Mouse (Mus musculus) small intestine, adult 10 weeks (tissue): ENCODE measurements around the gene Capn15. TPM values are rescaled to one million over a fixed set of nuclear protein-coding genes. Genes with fewer than 3 reads are reported as not detected.

Experiments used
- polyA plus RNA-seq: library from polyadenylated mRNA; stranded (reverse); fragments of 350-450 nt; fragmentation: Illumina TruSeq; extraction: RNeasy Lipid Tissue Mini Kit (QIAGEN cat#74804); gene quantifications from one replicate; pipeline ENCODE4 v1.2.3, GENCODE M21; 2014; ENCODE audit warnings: low replicate concordance

Capn15 gene
- 1.8 TPM for polyA plus RNA-seq

DNA sequence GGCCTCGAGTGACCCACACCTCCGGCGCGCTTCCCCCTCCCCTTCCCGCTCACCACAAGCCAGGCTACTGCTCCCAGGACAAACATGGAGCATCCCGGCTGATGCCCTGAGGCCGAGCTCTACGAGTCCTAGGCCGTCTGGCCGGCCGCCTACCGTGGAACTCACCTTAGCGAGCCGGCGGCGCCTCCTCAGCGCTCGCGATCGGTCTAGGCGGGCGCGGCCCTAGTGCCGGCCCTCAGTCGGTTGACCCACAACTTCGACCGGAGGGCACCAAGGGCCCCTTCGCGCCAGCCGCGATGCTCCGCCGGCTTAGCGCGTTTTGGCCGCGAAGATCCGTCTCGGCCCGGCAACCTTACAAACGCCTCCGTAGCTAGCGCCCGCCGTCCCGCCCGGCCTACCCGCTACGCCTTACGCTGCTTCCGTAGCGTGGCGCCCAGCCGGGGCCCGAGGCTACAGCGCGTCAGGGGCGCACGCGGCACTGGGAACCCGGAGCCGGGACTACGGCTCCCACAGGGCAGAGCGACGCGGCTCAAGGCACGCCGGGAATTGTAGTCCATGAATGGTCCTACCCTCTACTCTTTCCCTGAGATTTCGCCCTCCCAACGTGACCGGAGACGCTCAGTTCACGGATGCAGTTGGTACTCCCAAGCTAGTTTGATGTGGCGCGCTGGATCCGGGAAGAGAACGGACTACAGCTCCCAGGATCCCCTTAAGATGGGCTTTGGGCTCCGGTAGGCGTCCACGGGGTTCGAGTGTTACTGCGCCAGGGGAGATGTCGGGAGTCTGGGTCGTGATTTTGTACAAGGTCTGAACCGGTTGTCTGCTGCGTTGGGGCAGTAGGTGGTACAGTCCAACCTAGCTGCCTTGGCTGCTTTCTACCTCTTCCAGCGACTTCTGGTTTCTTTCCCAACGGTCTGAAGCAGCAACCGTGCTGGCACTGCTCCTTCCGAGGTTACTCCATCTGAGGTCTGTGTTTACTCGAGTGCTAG is at the start of gene Capn15:
Capn15 (minus strand) TSS at position 491 of the 989 bp plus-strand sequence.

DNA sequence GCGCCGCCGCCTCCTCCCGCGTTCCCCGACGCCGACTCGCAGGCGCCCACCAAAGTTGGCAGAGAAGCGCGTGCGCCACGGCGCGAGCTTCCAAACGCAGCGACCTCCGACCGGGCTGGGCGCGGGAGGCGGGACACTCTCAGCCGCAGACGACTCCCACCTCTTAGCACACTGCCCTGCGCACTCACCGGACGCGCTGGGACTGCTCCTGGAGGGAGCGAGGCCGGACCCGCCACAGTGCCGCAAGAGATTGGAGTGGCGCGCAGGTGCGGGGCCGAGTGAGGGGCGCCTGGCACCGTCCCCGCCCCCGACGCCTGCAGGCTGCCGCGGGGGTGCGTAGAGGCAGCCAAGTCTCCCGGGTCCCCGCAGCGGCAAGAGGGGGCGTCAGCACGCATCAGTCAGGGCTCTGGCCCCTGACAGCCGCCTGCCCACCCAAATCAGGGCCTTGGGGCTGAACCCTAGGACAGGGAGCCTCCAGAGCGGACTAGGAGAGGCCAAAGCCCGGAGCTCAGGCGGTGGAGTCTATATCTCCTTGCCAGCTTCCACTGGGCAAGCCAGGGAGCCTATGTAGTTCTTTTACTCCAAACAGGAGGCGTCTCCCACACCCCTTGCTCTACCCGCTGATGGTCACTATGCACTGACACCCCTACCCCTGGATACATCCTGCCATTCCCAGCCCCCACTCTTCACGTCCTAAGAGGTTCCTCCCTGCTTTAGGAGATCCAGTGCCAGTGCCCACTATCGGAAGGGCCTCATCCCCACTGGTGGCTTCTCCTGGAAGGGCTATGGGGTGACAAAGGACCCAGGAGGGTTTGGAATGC is 33.6 kb downstream of the Capn15 start, which contains the start of gene A930017K11Rik:
A930017K11Rik (minus strand) TSS at position 763 of the 821 bp plus-strand sequence.

DNA sequence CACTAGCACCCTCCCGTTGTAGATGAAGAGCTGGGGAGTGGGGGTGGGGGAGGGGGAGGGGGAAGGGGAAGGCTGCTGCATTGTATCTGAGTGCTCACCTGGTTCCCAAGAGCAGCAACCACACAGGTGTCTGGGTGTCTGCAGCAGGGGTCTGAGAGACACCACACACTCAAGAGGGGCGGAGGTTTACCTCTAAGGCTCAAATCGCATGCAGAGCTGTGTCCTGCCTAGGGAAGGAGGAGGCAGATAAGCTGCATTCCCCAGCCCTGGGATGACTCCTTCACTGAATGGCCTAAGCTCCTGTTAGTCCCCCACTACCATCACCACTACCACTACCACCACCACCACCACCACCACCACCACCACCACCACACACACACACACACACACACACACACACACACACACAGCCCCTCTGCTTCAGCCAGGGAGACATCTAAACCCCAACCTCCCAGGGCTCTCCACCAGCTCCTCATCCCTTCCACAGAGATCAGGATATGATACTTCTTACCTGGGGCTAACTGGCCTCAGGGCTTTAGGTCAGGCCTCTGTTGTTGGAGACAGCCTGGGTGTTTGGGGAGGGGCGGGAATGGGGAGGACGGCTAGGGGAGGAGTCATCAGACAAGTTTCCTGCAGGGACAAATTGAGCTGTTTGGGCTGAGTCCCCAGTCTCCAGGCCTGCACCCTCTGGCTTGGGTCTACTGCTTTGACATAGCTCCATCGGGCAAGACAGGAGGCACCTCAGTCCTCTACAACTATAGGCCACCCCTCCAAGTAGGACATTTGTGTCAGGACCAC is 41.0 kb downstream of the Capn15 start, which contains the start of the genes Pigq and Nhlrc4:
Pigq (minus strand) TSS at position 571 of the 798 bp plus-strand sequence.
Nhlrc4 (minus strand) TSS at position 596 of the 798 bp plus-strand sequence.

DNA sequence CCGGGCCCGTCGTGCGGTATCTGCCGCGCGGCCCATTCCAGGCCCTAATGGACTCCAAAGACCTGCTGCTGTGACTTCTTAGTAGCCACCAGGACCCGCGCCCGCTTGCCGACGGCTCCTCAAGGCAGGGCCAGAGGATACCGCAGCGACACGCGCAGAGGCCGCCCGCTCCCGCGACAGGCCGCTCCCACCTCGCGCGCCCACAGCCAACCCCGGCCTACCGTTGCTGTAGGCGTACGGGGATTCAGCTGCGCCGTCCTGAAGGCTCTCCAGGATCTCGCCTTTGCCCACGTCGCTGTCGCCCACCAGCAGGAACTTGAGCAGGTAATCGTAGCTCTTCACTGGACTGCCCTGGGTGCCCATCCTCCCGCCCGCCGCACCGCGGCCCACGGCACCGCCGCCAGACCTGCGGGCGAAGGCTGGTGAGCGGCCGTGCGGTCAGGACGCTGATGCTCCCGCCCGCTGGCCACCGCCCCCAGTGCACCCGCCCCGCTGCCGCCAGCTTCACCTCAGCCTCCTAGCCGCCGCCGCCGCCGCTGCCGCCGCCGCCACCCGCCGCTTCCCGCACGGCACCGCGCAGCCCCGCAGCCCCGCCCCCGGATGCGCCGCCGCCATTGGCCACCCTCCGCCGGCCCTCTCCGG is 66.3 kb downstream of the Capn15 start, which contains the start of gene Rab40c:
Rab40c (minus strand) TSS at position 584 of the 642 bp plus-strand sequence.

Other genes starting within 250 kb of the Capn15 start
- not detected for gene Mslnl, start 249.8 kb downstream of the Capn15 start, polyA plus RNA-seq
- gene Msln, start 231.4 kb downstream of the Capn15 start, polyA plus RNA-seq, result not detected
- gene Narfl, start 212.0 kb downstream of the Capn15 start, polyA plus RNA-seq, result 0.67 TPM
- not detected for gene Haghl, start 200.1 kb downstream of the Capn15 start, polyA plus RNA-seq
- gene Ccdc78, start 199.2 kb downstream of the Capn15 start, polyA plus RNA-seq, result not detected
- not detected for gene Fam173a, start 192.9 kb downstream of the Capn15 start, polyA plus RNA-seq
- gene AC134908.4, start 190.1 kb downstream of the Capn15 start, polyA plus RNA-seq, result not detected
- not detected for gene Metrn, start 188.7 kb downstream of the Capn15 start, polyA plus RNA-seq
- 0.67 TPM for gene Fbxl16, start 176.7 kb downstream of the Capn15 start, polyA plus RNA-seq
- 0.26 TPM for gene Wdr24, start 162.2 kb downstream of the Capn15 start, polyA plus RNA-seq
- gene Jmjd8, start 156.9 kb downstream of the Capn15 start, polyA plus RNA-seq, result 1.8 TPM
- 4.2 TPM for gene Stub1, start 152.4 kb downstream of the Capn15 start, polyA plus RNA-seq
- not detected for gene Rhbdl1, start 148.5 kb downstream of the Capn15 start, polyA plus RNA-seq
- not detected for gene Gm20683, start 144.0 kb downstream of the Capn15 start, polyA plus RNA-seq
- gene Rhot2, start 140.9 kb downstream of the Capn15 start, polyA plus RNA-seq, result 13.3 TPM
- gene Wdr90, start 124.3 kb downstream of the Capn15 start, polyA plus RNA-seq, result 0.82 TPM
- gene Mcrip2, start 117.0 kb downstream of the Capn15 start, polyA plus RNA-seq, result not detected
- gene Mettl26, start 110.7 kb downstream of the Capn15 start, polyA plus RNA-seq, result 9.2 TPM
- not detected for gene Wfikkn1, start 104.9 kb downstream of the Capn15 start, polyA plus RNA-seq
- 0.48 TPM for gene Rab40c, start 66.1 kb downstream of the Capn15 start, polyA plus RNA-seq
- gene Pigq, start 40.9 kb downstream of the Capn15 start, polyA plus RNA-seq, result 23.5 TPM
- gene Nhlrc4, start 40.8 kb downstream of the Capn15 start, polyA plus RNA-seq, result not detected
- gene A930017K11Rik, start 33.2 kb downstream of the Capn15 start, polyA plus RNA-seq, result not detected
- gene Rab11fip3, start 83.8 kb upstream of the Capn15 start, polyA plus RNA-seq, result 7.1 TPM
- 48.4 TPM for gene Decr2, start 104.5 kb upstream of the Capn15 start, polyA plus RNA-seq
- not detected for gene Nme4, start 109.8 kb upstream of the Capn15 start, polyA plus RNA-seq
- 8.8 TPM for gene Tmem8, start 127.5 kb upstream of the Capn15 start, polyA plus RNA-seq
- gene Mrpl28, start 137.7 kb upstream of the Capn15 start, polyA plus RNA-seq, result 5.3 TPM
- 10.7 TPM for gene Axin1, start 152.9 kb upstream of the Capn15 start, polyA plus RNA-seq
- 0.26 TPM for gene Pdia2, start 213.3 kb upstream of the Capn15 start, polyA plus RNA-seq
- not detected for gene Rgs11, start 217.2 kb upstream of the Capn15 start, polyA plus RNA-seq
- gene Arhgdig, start 222.0 kb upstream of the Capn15 start, polyA plus RNA-seq, result not detected